Mouse (Mus musculus) small intestine, adult 2 months (tissue): ENCODE results near the gene Myo1d.

Source experiments
- CTCF ChIP-seq: fragments of 200-500 bp; IDR thresholded peaks from 2 replicates; pipeline ENCODE4 v1.5.1; 2012; ENCODE audit warnings: low read depth, mild to moderate bottlenecking, control low read depth, inconsistent platforms, low read length, moderate library complexity, mixed read lengths; ENCODE audit not compliant: insufficient replicate concordance, insufficient read length; ENCODE audit errors: extremely low read depth
- POLR2A ChIP-seq: fragments of 200-500 bp; IDR thresholded peaks from 2 replicates; pipeline ENCODE4 v1.6.1; 2012; ENCODE audit warnings: low read depth, mild to moderate bottlenecking, control low read depth, inconsistent platforms, low read length, moderate library complexity

- TF ChIP-seq CTCF (no peak), POLR2A (no peak)
Observed at GRCm38 (mm10) chr11:80575794-80576193, 204.0 kb downstream of the Myo1d start.
